Mouse (Mus musculus): ENCODE measurements around the gene 6430548M08Rik. TPM values are rescaled to one million over a fixed set of nuclear protein-coding genes. Genes with fewer than 3 reads are reported as not detected.

The 6430548M08Rik gene
- total RNA-seq, 2 experiments from 2014 or later = 15.1 to 19.3 TPM

GRCm38 (mm10) chr8:120181861-120182414 lies 68.0 kb downstream of the 6430548M08Rik start:
- no peak for DNase-seq

GRCm38 (mm10) chr8:120184366-120184765 lies 70.4 kb downstream of the 6430548M08Rik start:
- no peak for DNase-seq

- peak; percentile 65 to 66 for DNase-seq
Measured at GRCm38 (mm10) chr8:120184850-120185792, 71.2 kb downstream of the 6430548M08Rik start.

DNA sequence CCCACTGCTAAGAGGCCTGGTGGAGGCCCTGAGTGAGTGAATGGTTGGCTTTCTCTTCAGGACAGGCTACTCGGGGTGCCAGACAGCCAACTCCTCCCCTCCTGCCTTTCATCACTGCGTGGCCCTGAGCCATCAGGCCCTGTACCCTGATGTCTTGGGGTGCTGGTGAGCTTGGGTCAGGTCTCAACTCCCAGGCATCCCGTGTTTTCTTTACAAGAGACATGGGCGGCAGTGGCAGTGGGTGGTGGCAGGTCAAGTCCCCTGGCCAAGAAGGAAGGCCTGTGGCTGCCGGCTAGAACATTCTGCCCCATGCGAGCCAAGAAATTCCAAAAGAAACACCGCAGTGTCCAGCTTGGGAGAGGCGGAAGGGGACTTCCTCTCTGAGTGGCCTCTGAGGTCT lies 72.5 kb downstream of the 6430548M08Rik start:
- DNase-seq = peak; percentile 79 to 90

DNA sequence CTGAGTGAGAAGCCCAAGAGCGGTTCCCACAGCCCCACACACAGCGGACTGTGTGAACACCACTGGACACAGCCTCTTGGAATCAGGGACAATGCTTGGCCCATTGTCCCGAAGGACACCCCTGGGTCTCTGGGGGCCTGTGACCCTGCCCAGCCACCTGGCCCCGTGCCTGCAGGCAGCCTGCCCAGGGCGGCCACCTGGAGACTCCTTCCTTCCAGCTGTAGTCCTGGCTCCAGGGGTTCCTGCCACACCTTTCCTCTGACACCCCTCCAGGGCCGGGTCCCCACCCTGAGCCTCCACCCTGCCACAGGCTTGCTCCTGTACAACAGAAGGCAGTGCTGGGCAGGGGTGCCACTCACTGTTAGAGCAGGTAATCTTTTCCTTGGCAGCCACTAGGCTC lies 74.6 kb downstream of the 6430548M08Rik start:
- DNase-seq = peak; percentile 82 to 92

DNA sequence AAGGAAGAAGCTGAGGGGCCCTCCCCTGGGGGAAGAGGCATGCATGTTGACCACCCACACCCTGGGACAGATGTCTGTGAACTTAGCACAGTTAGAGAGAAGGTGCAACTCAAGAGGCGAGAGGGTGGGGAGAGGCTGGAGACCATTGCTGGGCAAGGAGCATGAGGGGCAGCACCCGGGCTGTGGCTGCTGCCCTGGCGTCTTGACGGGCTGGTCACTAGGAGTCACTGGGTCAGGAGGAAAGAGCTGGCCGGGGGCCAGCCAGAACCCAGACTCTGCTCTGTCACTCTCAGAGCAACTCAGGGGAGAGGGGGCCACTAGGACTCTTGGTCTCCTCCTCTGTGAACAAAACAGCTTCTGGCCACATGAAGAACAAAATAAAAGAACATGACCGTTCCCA lies 75.5 kb downstream of the 6430548M08Rik start:
- DNase-seq = no peak

GRCm38 (mm10) chr8:120190107-120190809 lies 76.3 kb downstream of the 6430548M08Rik start:
- no peak for DNase-seq

DNA sequence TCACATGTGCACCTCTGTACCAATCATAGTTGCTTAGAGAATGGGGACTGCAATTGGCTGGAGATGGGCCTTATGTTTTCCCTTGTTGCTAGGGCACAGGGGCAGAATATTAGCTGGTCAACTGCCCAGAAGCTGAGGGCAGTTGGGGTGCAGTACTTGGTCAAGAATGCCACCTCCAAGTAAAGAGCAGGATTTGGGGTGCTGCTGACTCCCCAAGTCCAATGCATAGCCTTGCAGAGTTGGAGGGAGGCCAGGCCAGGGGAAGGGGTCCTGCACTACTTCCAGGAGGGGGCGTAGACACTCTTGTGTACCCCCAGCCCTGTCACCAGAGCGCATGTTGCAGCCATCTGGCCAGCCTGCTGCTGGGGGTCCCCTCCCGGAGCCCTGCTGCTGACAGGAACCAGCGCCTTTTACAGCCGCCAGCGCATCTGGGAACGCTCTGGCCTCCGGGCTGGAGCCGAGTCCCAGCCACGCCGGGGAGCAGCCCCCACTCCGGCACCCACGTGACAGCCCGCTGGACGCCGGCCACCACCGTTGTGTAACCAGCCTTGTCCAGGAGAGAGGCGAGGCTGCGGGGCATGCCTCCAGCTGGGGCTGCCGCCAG lies 77.0 kb downstream of the 6430548M08Rik start:
- DNase-seq = peak; percentile 97 to 99

DNA sequence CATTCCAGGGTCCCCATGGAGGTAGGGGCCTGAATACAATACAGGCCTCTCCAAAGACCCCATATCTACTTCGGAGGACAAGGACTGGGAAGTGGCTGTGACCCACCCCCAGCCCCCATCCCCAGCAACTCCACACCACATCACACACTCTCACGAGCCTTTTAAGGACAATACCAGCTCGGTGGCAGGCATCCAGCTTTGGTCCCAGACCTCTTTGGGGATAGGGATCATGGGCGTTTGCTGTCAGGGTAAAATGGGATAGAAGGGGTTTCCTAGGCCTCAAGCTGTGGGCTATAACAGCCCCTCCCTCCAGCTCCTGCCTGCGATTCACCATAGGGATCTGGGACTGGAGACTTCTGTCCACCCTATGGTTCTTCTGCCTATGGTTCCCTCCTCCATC lies 77.7 kb downstream of the 6430548M08Rik start:
- DNase-seq = no peak

DNA sequence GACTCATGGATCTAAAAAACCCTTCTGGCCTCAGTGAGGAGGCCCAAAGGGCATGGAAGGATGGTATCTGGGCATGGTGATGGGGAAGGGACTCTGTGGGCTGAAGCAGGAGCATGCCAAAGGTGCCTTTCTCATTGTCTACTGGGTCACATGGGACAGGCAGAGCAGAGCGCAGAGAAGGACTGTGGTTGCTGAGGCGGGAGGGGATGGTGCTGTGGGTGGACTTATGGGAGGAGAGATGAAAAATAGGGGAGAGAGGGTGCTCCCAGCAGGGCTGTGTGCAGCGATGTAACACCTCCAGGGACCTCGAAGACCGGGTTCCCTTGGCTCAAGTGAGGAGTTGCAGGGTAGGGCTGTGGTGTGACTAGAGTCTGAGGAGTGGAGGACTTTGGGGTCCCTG lies 78.2 kb downstream of the 6430548M08Rik start:
- no peak for DNase-seq

GRCm38 (mm10) chr8:120201351-120201750 lies 87.4 kb downstream of the 6430548M08Rik start:
- no peak for DNase-seq

DNA sequence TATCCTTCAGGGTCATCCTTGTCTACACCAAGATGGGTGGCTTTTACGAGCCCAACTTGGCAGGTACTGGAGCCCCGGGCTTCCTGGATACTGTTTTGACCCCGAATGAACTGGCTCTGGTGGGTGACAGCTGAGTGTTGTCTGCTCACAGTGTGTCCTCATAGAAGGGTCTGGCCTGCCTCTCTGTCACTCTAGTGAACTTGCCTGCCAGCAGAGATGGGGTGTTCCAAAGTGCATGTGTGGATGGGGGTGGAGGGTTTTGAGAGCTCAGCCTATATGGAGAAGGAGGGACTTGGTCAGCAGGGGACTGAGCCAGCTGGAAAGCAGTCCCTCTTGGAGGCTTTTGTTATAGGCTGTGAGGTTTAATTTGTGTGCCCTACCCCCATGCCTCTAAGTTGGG lies 88.6 kb downstream of the 6430548M08Rik start:
- DNase-seq = no peak

- DNase-seq = peak; percentile 74 to 89
Measured at GRCm38 (mm10) chr8:120204736-120205360, 90.9 kb downstream of the 6430548M08Rik start.

DNA sequence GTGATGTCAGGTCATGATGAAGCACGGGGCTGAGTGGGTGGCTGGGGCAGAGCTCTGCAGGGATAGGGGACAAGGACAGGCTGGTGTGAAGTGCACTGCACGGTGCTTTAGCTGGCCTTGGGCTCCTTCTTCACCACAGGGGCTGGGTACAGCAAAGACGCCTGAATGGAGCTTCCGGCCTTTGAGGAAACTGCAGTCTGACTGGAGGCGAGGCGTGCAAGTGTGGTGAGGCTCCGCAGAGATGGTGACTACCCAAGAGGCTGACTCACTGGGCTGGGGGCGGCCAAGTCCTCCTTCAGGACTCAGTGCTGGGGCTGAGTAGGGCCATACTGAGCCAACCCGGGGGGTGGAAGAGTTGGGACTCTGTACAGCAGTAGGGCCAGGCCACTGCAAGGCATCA lies 92.0 kb downstream of the 6430548M08Rik start:
- no peak for DNase-seq

DNA sequence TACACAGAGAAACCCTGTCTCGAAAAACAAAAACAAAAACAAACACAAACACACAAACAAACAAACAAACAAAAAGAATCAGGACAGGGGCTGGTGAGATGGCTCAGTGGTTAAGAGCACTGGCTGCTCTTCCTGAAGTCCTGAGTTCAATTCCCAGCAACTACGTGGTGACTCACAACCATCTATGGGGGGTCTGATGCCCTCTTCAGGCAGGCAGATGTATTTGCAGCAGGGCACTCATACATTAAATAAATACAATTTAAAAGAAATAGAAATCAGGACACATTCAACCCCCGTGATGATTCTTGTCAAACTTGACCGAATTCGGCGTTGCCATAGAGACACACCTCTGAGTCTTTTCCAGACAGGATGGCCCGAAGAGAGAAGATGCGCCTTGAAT lies 93.4 kb downstream of the 6430548M08Rik start:
- DNase-seq = no peak

DNA sequence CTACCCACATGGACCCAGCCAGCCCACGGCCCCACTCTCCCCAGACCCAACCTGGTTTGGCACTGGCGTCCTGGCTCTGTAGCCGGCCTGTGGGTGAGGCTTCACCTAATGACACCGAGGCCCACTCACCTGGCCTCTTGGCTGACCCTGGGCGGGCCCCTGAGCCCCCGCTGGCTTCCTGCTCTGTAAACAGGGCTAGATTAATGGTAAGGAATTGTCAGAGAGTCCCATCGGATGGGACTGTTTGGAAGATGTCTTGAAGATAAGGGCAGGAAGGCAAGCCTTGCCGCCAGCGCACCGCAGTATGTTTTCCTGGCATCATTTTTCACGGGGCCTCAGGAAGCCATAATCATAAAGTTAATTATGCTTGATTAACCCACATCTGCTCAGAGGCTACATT lies 94.2 kb downstream of the 6430548M08Rik start:
- DNase-seq = no peak

DNA sequence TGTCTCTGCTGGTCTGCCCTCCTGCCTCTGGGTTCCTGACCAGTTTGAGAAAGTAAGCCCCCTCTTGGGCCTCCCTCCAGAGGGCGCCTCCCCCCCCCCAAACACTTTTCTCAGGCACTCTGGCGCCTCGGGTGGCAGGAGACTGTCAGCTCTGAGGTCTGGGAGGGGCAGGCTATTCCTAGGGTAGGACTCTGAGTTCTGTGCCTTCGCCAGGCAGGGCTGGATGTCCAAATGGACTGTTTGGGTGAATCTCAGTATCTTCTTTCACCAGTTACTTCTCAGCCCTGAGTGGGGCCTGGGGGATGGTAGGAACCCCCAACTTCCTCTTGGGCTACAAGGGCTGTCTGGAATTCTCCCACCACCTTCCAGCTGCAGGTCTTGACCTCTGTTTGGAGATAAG lies 97.4 kb downstream of the 6430548M08Rik start:
- peak in 1 of 2 experiments; percentile 26 for DNase-seq

DNA sequence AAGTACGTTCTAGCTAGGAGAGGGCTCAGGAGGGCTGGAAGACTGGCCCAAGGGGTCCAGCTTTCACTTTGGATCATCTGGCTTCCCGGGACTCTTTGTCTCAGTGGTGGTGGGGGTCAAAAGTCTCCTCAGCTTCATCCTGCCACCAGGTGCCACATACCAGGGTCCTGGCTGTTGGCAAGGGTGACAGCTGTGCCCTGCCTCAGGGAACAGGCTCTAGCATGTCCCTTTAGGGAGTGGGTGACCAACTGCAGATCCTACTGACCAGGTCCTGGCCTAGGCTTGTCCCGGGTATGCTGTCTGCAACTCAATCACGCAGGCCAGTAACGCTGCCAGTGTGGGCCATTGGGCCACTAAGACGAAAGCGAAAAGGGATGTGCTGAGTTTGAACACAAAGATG lies 98.6 kb downstream of the 6430548M08Rik start:
- no peak for DNase-seq

- DNase-seq = no peak
Measured at GRCm38 (mm10) chr8:120213229-120213628, 99.3 kb downstream of the 6430548M08Rik start.

DNA sequence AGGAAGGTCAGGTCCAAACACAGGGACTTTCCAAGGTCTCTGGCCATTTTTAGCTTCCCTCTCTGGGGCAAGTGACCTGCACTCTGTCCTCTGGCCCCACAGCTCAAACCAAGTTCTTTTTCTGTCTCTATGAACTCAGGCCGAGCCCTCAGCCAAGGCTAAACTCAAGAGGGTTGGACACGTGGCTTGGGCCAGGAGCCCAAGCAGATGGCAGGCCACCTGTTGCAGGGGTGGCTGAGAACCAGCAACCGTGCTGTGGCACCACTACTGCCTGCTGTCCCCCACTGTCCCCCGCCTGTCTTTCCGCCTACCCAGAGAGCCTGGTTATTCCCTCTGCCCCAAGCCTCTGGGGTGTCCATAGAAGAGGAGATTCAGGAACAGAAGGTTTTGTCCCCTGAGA lies 100.0 kb downstream of the 6430548M08Rik start:
- DNase-seq = peak; percentile 78 to 88

Measured in heart, adult 18-20 months (tissue).